Mouse (Mus musculus) liver, embryonic 12.5 days (tissue): ENCODE data around the gene Hist1h2bg. TPM values are rescaled to one million over a fixed set of nuclear protein-coding genes. Genes with fewer than 3 reads are reported as not detected.
A peak's percentile ranks its signal among the peaks of the same experiment; 100 is the strongest.
"Not testable (repeated sequence)": the region's sequence is repeated elsewhere in the genome, so short reads cannot be mapped to it uniquely, and the experiment has no call there.

Experiments used
- ATAC-seq: fragments of 200-750 bp; cut with Nextera tagmentation; 2 replicates; pipeline ENCODE4 v1.8.0; 2017; ENCODE audit warnings: moderate number of reproducible peaks, mild to moderate bottlenecking, moderate library complexity
- H3K27ac ChIP-seq: fragments of 300-500 bp; sonication (generic); 2 replicates; pipeline ENCODE4 v1.5.1; 2016; ENCODE audit warnings: mild to moderate bottlenecking
- H3K27me3 ChIP-seq: fragments of 300-500 bp; sonication (generic); replicated peaks from 2 replicates; pipeline ENCODE4 v1.6.1; 2016; ENCODE audit warnings: mild to moderate bottlenecking, moderate library complexity
- H3K36me3 ChIP-seq: fragments of 300-500 bp; sonication (generic); 2 replicates; pipeline ENCODE4 v1.6.1; 2016; ENCODE audit warnings: mild to moderate bottlenecking, moderate library complexity
- H3K4me1 ChIP-seq: fragments of 300-500 bp; sonication (generic); 2 replicates; pipeline ENCODE4 v1.6.1; 2016
- H3K4me2 ChIP-seq: fragments of 300-500 bp; sonication (generic); 2 replicates; pipeline ENCODE4 v1.6.1; 2016; ENCODE audit warnings: mild to moderate bottlenecking, moderate library complexity
- H3K4me3 ChIP-seq: fragments of 300-500 bp; sonication (generic); 2 replicates; pipeline ENCODE4 v1.5.1; 2016; ENCODE audit warnings: mild to moderate bottlenecking, moderate library complexity
- H3K9ac ChIP-seq: fragments of 300-500 bp; sonication (generic); 2 replicates; pipeline ENCODE4 v1.6.1; 2016; ENCODE audit warnings: mild to moderate bottlenecking, moderate library complexity
- H3K9me3 ChIP-seq: fragments of 300-500 bp; sonication (generic); replicated peaks from 2 replicates; pipeline ENCODE4 v1.6.1; 2016; ENCODE audit warnings: mild to moderate bottlenecking, moderate library complexity
- WGBS: fragments of 180-500 bp; shearing (Covaris S2); methylation state at CpG from one replicate; pipeline ENCODE4 v1.1.7; 2016; ENCODE audit not compliant: insufficient replicate concordance; 5-methylcytosine and 5-hydroxymethylcytosine counted together
- polyA plus RNA-seq: library from polyadenylated mRNA; unstranded; fragments of >200 nt; fragmentation: Nextera tagmentation; extraction: Ambion mirVana; gene quantifications from 2 replicates; pipeline ENCODE4 v1.2.1, GENCODE M21; 2016

The Hist1h2bg gene
- polyA plus RNA-seq, 1 experiment from 2014 or later, result 14.4 TPM

- ATAC-seq, result no peak
Observed at GRCm38 (mm10) chr13:23572218-23573033, 1.2 kb downstream of the Hist1h2bg start.

DNA sequence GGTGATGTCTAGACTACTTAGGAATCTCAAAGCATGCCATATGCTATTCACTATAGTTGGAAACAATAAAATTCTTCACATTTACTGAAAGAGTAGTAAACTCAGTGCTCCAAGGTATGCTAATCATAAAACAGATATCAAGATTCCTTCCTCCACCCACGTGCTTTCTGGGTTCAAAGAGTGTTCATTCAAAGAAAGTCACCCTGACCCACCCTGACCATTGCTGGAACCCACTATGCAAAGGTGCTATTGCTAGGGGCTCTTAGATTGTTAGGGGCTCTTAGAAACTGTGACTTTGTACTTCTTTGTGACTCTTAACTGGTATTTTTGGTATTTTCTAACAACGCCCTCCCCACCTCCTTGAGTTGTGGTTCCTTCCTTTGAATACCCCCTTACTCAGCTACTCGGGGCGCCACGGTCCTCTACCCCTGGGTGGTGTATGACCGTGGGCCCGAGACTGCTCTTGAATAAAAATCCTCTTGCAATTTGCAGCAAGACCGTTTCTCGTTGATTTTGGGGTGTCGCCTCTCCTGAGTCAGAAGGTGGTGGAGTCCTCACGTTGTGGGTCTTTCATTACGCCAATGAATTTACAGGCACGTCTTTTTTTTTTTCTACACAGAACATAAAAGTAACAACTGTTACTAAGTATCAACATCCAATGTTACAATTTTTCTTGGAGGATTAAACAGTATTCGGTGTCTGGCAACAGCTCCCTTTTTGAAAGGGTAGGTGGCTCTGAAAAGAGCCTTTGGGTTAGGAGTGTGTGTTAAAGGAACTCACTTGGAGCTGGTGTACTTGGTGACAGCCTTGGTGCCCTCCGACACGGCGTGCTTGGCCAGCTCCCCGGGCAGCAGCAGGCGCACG is 2.1 kb downstream of the Hist1h2bg start:
- Histone ChIP-seq H3K4me1 (peaks cover 42% of the 10 kb centered on the region), H3K4me2 (peak overlapping the region; percentile 79), H3K27ac (peak overlapping the region; percentile 99), H3K9ac (peak overlapping the region; percentile 85), H3K4me3 (peak overlapping the region; percentile 58)
- H3K27me3 ChIP-seq, ATAC-seq, H3K36me3 ChIP-seq, H3K9me3 ChIP-seq: not testable (repeated sequence)
- 6% methylated on average over 20 of the region's 20 CpGs for WGBS

More at GRCm38 (mm10) chr13:23572218-23573033, 1.2 kb downstream of the Hist1h2bg start:
- Histone ChIP-seq H3K27ac (peak overlapping the region; percentile 99), H3K9ac (peak overlapping the region; percentile 85), H3K9me3 (no peaks in the 10 kb centered on the region), H3K27me3 (no peaks in the 10 kb centered on the region), H3K4me1 (peaks cover 42% of the 10 kb centered on the region), H3K4me2 (peak overlapping the region; percentile 79), H3K36me3 (no peaks in the 10 kb centered on the region), H3K4me3 (peak overlapping the region; percentile 58)
- 23% methylated on average over 2 of the region's 2 CpGs for WGBS

DNA sequence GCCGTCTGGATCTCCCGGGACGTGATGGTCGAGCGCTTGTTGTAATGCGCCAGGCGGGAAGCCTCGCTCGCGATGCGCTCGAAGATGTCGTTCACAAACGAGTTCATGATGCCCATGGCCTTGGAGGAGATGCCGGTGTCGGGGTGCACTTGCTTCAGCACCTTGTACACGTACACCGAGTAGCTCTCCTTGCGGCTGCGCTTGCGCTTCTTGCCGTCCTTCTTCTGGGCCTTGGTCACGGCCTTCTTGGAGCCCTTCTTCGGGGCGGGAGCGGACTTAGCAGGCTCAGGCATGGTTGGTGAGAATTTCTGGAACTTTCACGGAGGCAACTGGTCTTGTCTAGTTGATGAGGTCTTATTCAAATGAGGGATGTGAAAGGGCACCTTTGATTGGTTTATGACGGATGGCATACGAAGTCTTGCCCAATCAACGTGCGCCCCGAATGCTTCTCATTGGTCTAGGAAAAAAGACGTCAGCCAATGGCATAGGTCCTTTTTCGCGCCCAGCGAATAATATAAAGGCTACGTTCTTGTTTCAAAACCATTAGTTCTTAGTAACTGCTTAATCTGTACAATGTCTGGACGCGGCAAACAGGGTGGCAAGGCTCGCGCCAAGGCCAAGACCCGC is 2.8 kb downstream of the Hist1h2bg start, which contains the start of the genes Hist1h2bf and Hist1h2ad:
Hist1h2bf (minus strand) TSS at position 299 of the 627 bp plus-strand sequence.
Hist1h2ad (plus strand) TSS at position 484 of the 627 bp plus-strand sequence.
- H3K9me3 ChIP-seq, H3K36me3 ChIP-seq, H3K27me3 ChIP-seq: not testable (repeated sequence)
- Histone ChIP-seq H3K27ac (peak within 1 kb of the TSS; percentile 99), H3K9ac (peak within 1 kb of the TSS; percentile 90), H3K4me1 (peaks cover 45% of the 10 kb centered on the region), H3K4me3 (peak within 1 kb of the TSS; percentile 63), H3K4me2 (peak within 1 kb of the TSS; percentile 79)
- under 1% methylated on average over 42 of the region's 42 CpGs for WGBS
- ATAC-seq, result peak; percentile 79

DNA sequence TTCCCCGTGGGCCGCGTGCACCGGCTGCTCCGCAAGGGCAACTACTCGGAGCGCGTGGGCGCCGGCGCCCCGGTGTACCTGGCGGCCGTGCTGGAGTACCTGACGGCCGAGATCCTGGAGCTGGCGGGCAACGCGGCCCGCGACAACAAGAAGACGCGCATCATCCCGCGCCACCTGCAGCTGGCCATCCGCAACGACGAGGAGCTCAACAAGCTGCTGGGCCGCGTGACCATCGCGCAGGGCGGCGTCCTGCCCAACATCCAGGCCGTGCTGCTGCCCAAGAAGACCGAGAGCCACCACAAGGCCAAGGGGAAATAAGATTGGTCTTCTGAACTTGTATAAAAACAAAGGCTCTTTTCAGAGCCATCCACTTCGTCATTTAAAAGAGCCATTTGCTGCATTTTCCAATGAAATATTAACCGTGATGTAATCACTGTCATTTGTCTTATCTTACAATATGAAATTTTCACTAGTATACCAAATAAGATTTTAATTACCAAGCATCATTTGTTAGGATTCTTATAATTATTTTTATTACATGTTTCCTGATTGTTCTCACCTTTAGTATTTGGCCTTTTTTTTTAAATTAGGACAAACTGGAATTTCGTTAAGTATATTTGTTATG is 3.5 kb downstream of the Hist1h2bg start:
- not testable (repeated sequence) for ATAC-seq, H3K36me3 ChIP-seq, H3K9me3 ChIP-seq, H3K27me3 ChIP-seq
- H3K4me3 ChIP-seq, result peak overlapping the region; percentile 63
- H3K4me1 ChIP-seq, result peaks cover 42% of the 10 kb centered on the region
- peak overlapping the region; percentile 90 for H3K9ac ChIP-seq
- under 1% methylated on average over 11 of the region's 39 CpGs for WGBS
- H3K27ac ChIP-seq, result peak overlapping the region; percentile 99
- H3K4me2 ChIP-seq, result peak overlapping the region; percentile 79

DNA sequence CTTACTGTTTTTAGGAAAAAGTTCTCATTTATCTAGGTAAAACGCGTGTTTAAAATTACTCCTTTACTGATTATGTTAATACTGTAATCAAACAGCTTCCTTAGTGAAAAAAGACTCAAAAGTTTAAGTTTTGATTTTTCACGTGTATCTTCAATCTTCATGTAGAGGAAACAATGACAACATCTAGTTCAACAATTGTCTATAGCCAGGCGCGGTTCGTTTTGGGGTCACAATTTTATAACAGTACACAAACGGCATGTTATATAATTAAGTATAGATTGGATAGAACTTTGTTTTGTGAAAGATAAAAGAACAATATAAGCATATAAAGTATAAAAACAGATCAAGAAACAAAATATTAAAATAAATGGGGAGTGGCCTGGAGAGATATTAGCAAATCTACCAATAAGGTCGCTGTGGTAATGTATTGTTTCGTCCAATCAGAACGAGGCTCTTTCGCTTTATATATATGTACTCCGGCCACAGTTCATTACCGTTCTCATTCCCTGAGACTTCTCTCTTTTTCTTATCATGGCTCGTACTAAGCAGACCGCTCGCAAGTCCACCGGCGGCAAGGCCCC is 4.2 kb downstream of the Hist1h2bg start, which contains the start of gene Hist1h3d:
Hist1h3d (plus strand) TSS at position 493 of the 581 bp plus-strand sequence.
- no peaks in the 10 kb centered on the region for H3K36me3 ChIP-seq
- under 1% methylated on average over 18 of the region's 18 CpGs for WGBS
- peak within 1 kb of the TSS; percentile 63 for H3K4me3 ChIP-seq
- H3K4me2 ChIP-seq, result peak within 1 kb of the TSS; percentile 79
- no peaks in the 10 kb centered on the region for H3K27me3 ChIP-seq
- no peaks in the 10 kb centered on the region for H3K9me3 ChIP-seq
- peak within 1 kb of the TSS; percentile 96 for H3K27ac ChIP-seq
- peak; percentile 35 for ATAC-seq
- H3K4me1 ChIP-seq, result peaks cover 42% of the 10 kb centered on the region
- H3K9ac ChIP-seq, result peak within 1 kb of the TSS; percentile 90

- H3K4me2 ChIP-seq, result peak overlapping the region; percentile 79
- ATAC-seq, H3K9me3 ChIP-seq, H3K36me3 ChIP-seq, H3K27me3 ChIP-seq: not testable (repeated sequence)
- peak overlapping the region; percentile 90 for H3K9ac ChIP-seq
- peak overlapping the region; percentile 96 for H3K27ac ChIP-seq
- peaks cover 47% of the 10 kb centered on the region for H3K4me1 ChIP-seq
- 0% methylated on average over 13 of the region's 40 CpGs for WGBS
- H3K4me3 ChIP-seq, result peak overlapping the region; percentile 63
Observed at GRCm38 (mm10) chr13:23575864-23576313, 4.7 kb downstream of the Hist1h2bg start.

GRCm38 (mm10) chr13:23576351-23576881 is 5.2 kb downstream of the Hist1h2bg start:
- 7% methylated on average over 7 of the region's 7 CpGs for WGBS
- Histone ChIP-seq H3K4me2 (peak overlapping the region; percentile 79), H3K4me1 (peaks cover 52% of the 10 kb centered on the region)

DNA sequence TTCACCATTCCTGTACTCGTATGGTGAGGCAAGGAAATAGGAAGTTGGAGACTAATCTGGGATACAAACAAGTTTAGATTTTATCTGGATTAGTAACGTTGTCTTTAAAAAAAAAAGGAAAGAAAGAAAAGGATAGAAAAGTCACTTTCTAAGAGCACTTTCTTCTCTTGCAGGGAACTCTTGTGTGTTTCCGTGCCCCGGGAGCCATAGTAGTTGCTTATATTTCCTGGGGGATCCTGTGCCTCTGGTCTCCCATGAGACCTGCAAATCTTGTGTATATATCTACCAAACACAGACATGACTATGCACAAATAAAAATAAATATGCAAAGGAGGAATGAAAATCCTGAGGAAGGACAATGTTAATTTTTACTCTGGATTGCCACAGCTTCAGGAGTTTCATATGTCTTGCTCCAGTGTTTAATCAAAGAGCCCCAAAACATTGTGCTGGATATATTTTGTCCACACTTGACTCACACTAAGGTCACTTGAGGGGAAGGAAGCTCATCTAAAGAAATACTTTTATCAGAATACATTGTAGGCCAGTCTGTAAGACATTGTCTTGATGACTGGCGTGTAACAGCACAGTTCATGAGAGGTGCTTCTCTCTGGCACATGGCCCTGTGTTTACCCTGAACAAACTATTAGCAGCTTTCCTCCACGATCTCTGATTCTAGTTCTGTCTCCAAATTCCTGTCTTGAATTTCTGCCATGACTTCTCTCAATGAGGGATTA is 5.9 kb downstream of the Hist1h2bg start:
- Histone ChIP-seq H3K27me3 (no peaks in the 10 kb centered on the region), H3K27ac (peak overlapping the region; percentile 96), H3K36me3 (no peaks in the 10 kb centered on the region), H3K4me2 (peak overlapping the region; percentile 79), H3K9me3 (no peaks in the 10 kb centered on the region), H3K9ac (peak overlapping the region; percentile 90), H3K4me1 (peaks cover 56% of the 10 kb centered on the region), H3K4me3 (peak overlapping the region; percentile 63)
- ATAC-seq, result no peak
- 41% methylated on average over 6 of the region's 6 CpGs for WGBS

More at GRCm38 (mm10) chr13:23576351-23576881, 5.2 kb downstream of the Hist1h2bg start:
- Histone ChIP-seq H3K9me3 (no peaks in the 10 kb centered on the region), H3K4me3 (peak overlapping the region; percentile 63), H3K27me3 (no peaks in the 10 kb centered on the region), H3K36me3 (no peaks in the 10 kb centered on the region), H3K9ac (peak overlapping the region; percentile 90), H3K27ac (peak overlapping the region; percentile 96)
- no peak for ATAC-seq

GRCm38 (mm10) chr13:23577835-23578234 is 6.6 kb downstream of the Hist1h2bg start:
- no peak for ATAC-seq
- peaks cover 59% of the 10 kb centered on the region for H3K4me1 ChIP-seq

More at GRCm38 (mm10) chr13:23577835-23578234, 6.6 kb downstream of the Hist1h2bg start:
- peak overlapping the region; percentile 84 for H3K27ac ChIP-seq
- no peaks in the 10 kb centered on the region for H3K9me3 ChIP-seq
- peak overlapping the region; percentile 79 for H3K4me2 ChIP-seq
- no peaks in the 10 kb centered on the region for H3K27me3 ChIP-seq
- H3K36me3 ChIP-seq, result no peaks in the 10 kb centered on the region
- peak overlapping the region; percentile 59; the same call in 1 of the 2 replicates for H3K9ac ChIP-seq
- WGBS, result 86% methylated on average over 1 of the region's 1 CpGs
- no peak overlapping the region for H3K4me3 ChIP-seq
